30 mouse cellular contexts compared by ENCODE assay signal in the genomic region with DNA sequence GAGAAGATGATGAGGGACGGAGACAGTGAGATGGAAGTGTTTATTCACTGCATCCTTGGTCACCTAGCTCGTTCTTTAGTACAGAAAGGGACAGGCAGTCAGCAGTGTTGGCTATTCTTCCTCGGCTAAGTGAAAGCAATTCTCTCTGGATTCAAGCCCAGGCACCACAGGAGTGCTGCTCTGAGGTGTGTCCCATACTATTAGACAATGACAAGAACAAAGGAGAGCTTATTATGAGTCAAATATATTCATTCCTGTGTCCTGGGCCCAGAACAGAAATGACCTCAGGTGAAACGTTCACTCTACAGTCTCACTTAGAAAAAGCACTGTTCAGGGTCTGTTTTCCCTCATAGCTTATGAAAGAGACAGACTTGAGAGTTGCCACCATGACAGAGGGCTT. TPM values are rescaled to one million over a fixed set of nuclear protein-coding genes. Genes with fewer than 3 reads are reported as not detected.
A peak's percentile ranks its signal among the peaks of the same experiment; 100 is the strongest.
DNase-seq lines count a peak whose midpoint lies in the region; ATAC-seq and TF ChIP-seq lines count a peak whose summit lies in the region.
"Had no signal": no experiment of that assay in that cellular context is flagged by ENCODE, and none has a peak within 500 bp of the region (broad histone marks: within the 10 kb centered on the region; RNA-seq: fewer than 3 reads in every experiment).

No protein-coding gene starts in this region.

- peak; percentile 20 for DNase-seq in midbrain, postnatal 0 days (ENCODE audit: low spot score)
- peak; percentile 77 for DNase-seq in ZHBTc4 (ENCODE audit: low read depth, low spot score)
- DNase-seq in urinary bladder, adult 2 months (ENCODE audit: low spot score) = no peak
- DNase-seq in liver, embryonic 11.5 days (ENCODE audit: low spot score) = no peak
- DNase-seq in right cerebral cortex, postnatal 10 days (ENCODE audit: low spot score in 2 of 2) = no peak
- DNase-seq: adrenal gland, adult 8-10 months; adrenal gland, postnatal 25 days; B cell, adult 2 months; cerebellum, adult 11 months; cerebellum, adult 9-11 months; embryo, embryonic 11 days; forebrain, postnatal 0 days; gastrocnemius, postnatal 25 days; heart, adult 18-20 months; heart, postnatal 10 days; heart, postnatal 4 days had no signal

- H3K27ac ChIP-seq in midbrain, postnatal 0 days (ENCODE audit: low read depth, low read length) = no peak overlapping the region
- no peak overlapping the region for H3K27ac ChIP-seq in midbrain, embryonic 15.5 days
- peak overlapping the region; percentile 67; the same call in 1 of the 2 replicates for H3K27ac ChIP-seq in cortical plate, adult 2 months (ENCODE audit: insufficient read depth, low read length)
- H3K27ac ChIP-seq in liver, embryonic 11.5 days (ENCODE audit: low read depth, low read length) = no peak overlapping the region
- H3K27ac ChIP-seq: embryonic facial prominence, embryonic 10.5 days; embryonic facial prominence, embryonic 13.5 days; forebrain, embryonic 13.5 days; heart, embryonic 15.5 days; hindbrain, embryonic 14.5 days; hindbrain, postnatal 0 days had no signal

- no peak for ATAC-seq in midbrain, postnatal 0 days (ENCODE audit: low FRiP score)
- no peak for ATAC-seq in midbrain, embryonic 15.5 days (replicated peaks)
- no peak for ATAC-seq in liver, embryonic 11.5 days (replicated peaks; ENCODE audit: low FRiP score)
- ATAC-seq: activated CD4-positive, CD25-positive, alpha-beta regulatory T cell, adult 4 months; forebrain, embryonic 13.5 days; forebrain, postnatal 0 days; hindbrain, postnatal 0 days; inflammation-experienced regulatory T-cells, adult 6 months; intestine, embryonic 16.5 days; Patski had no signal

- H3K9me3 ChIP-seq in midbrain, postnatal 0 days (ENCODE audit: low read length) = no peaks in the 10 kb centered on the region
- no peaks in the 10 kb centered on the region for H3K9me3 ChIP-seq in midbrain, embryonic 15.5 days
- no peaks in the 10 kb centered on the region for H3K9me3 ChIP-seq in liver, embryonic 11.5 days (ENCODE audit: control insufficient read depth, low read length)
- H3K9me3 ChIP-seq: embryonic facial prominence, embryonic 10.5 days; embryonic facial prominence, embryonic 13.5 days; forebrain, embryonic 13.5 days; heart, embryonic 12.5 days; heart, embryonic 15.5 days had no signal

- H3K4me2 ChIP-seq in midbrain, postnatal 0 days (ENCODE audit: low read depth, low read length, poor library complexity, severe bottlenecking) = no peak overlapping the region
- no peak overlapping the region for H3K4me2 ChIP-seq in midbrain, embryonic 15.5 days
- no peak overlapping the region for H3K4me2 ChIP-seq in liver, embryonic 11.5 days
- H3K4me2 ChIP-seq: embryonic facial prominence, embryonic 13.5 days; forebrain, embryonic 13.5 days; heart, embryonic 12.5 days; heart, embryonic 15.5 days; hindbrain, embryonic 14.5 days had no signal

- H3K9ac ChIP-seq in midbrain, postnatal 0 days (replicated peaks; ENCODE audit: low read length, poor library complexity, severe bottlenecking) = no peak overlapping the region
- no peak overlapping the region for H3K9ac ChIP-seq in midbrain, embryonic 15.5 days
- no peak overlapping the region for H3K9ac ChIP-seq in liver, embryonic 11.5 days (ENCODE audit: low read depth, low read length)
- H3K9ac ChIP-seq: embryonic facial prominence, embryonic 13.5 days; forebrain, embryonic 13.5 days; forebrain, postnatal 0 days; heart, embryonic 12.5 days; heart, embryonic 15.5 days; hindbrain, embryonic 14.5 days had no signal

- TF ChIP-seq POLR2A in cortical plate, adult 2 months (IDR thresholded peaks at IDR 0.05; ENCODE audit: extremely low read depth, insufficient read depth, low read length) = no peak

- WGBS in midbrain, postnatal 0 days = 62% methylated on average over 4 of the region's 4 CpGs
- WGBS in midbrain, embryonic 15.5 days = 60% methylated on average over 4 of the region's 4 CpGs
- WGBS in liver, embryonic 11.5 days = 74% methylated on average over 4 of the region's 4 CpGs

- no peaks in the 10 kb centered on the region for H3K27me3 ChIP-seq in midbrain, postnatal 0 days (ENCODE audit: insufficient read depth, low read length)
- no peaks in the 10 kb centered on the region for H3K27me3 ChIP-seq in midbrain, embryonic 15.5 days (replicated peaks)
- no peaks in the 10 kb centered on the region for H3K27me3 ChIP-seq in liver, embryonic 11.5 days (replicated peaks; ENCODE audit: control insufficient read depth, insufficient read depth, low read length)
- H3K27me3 ChIP-seq: embryonic facial prominence, embryonic 13.5 days; heart, embryonic 12.5 days; heart, embryonic 15.5 days; Patski had no signal

- no peak for TF ChIP-seq CTCF in midbrain, postnatal 0 days (IDR thresholded peaks at IDR 0.05)
- TF ChIP-seq CTCF in cortical plate, adult 2 months (IDR thresholded peaks at IDR 0.05; ENCODE audit: extremely low read depth, insufficient read depth, low read length) = no peak

- H3K4me3 ChIP-seq in midbrain, postnatal 0 days (ENCODE audit: low read depth, low read length) = no peak overlapping the region
- H3K4me3 ChIP-seq in midbrain, embryonic 15.5 days = no peak overlapping the region
- no peak overlapping the region for H3K4me3 ChIP-seq in cortical plate, adult 2 months (ENCODE audit: insufficient read depth, low read length)
- no peak overlapping the region for H3K4me3 ChIP-seq in liver, embryonic 11.5 days (ENCODE audit: low read depth, low read length)
- H3K4me3 ChIP-seq: embryonic facial prominence, embryonic 10.5 days; embryonic facial prominence, embryonic 13.5 days; erythroblast, embryonic 14.5 days; forebrain, embryonic 13.5 days; heart, embryonic 12.5 days; heart, embryonic 15.5 days had no signal

- peaks cover 4% of the 10 kb centered on the region; the same call in 1 of the 2 replicates for H3K4me1 ChIP-seq in midbrain, postnatal 0 days (ENCODE audit: insufficient read depth, low read length)
- H3K4me1 ChIP-seq in midbrain, embryonic 15.5 days = no peaks in the 10 kb centered on the region; the same call in 1 of the 2 replicates
- H3K4me1 ChIP-seq in cortical plate, adult 2 months (ENCODE audit: control insufficient read depth, insufficient read depth, low read length) = no peaks in the 10 kb centered on the region
- H3K4me1 ChIP-seq in liver, embryonic 11.5 days (replicated peaks; ENCODE audit: control insufficient read depth, insufficient read depth, low read length) = peaks cover 5% of the 10 kb centered on the region

- H3K36me3 ChIP-seq in midbrain, postnatal 0 days (ENCODE audit: insufficient read depth, low read length) = no peaks in the 10 kb centered on the region
- H3K36me3 ChIP-seq in midbrain, embryonic 15.5 days (replicated peaks) = no peaks in the 10 kb centered on the region
- H3K36me3 ChIP-seq in liver, embryonic 11.5 days (ENCODE audit: control insufficient read depth, insufficient read depth, low read length) = no peaks in the 10 kb centered on the region
- H3K36me3 ChIP-seq: embryonic facial prominence, embryonic 10.5 days; embryonic facial prominence, embryonic 13.5 days; heart, embryonic 12.5 days; heart, embryonic 15.5 days had no signal

RNA-seq across cellular contexts. Expression of gene Cyp2u1, which starts 36.3 kb away (rescaled TPM):
- total RNA-seq in midbrain, postnatal 0 days (2014; rRNA removed) = 15.2 and 17.6 TPM in 2 replicates
- polyA plus RNA-seq in midbrain, postnatal 0 days (2015; fragmentation: Nextera tagmentation; extraction: Ambion mirVana) = 14.0 and 14.3 TPM in 2 replicates
- 7.3 and 8.1 TPM in 2 replicates for polyA plus RNA-seq in midbrain, embryonic 15.5 days (2015; fragmentation: Nextera tagmentation; extraction: Ambion mirVana)
- polyA plus RNA-seq in cortical plate, adult 2 months (2012; rRNA removed) = 10.4 and 11.2 TPM in 2 replicates
- 2.5 and 2.8 TPM in 2 replicates for polyA plus RNA-seq in urinary bladder, adult 2 months (2012; rRNA removed)
- polyA plus RNA-seq in liver, embryonic 11.5 days (2014; fragmentation: Nextera tagmentation; extraction: Ambion mirVana) = 0.69 and 0.83 TPM in 2 replicates
- polyA plus RNA-seq: erythroblast, embryonic 14.5 days had no signal

Comparison
In these comparisons a context has a peak if more than half of its experiments do, and no peak if none do; other contexts are left out.
1. DNase-seq: peak in midbrain, postnatal 0 days (single experiment) and ZHBTc4 (single experiment); none in urinary bladder, adult 2 months (single experiment), liver, embryonic 11.5 days (single experiment) and right cerebral cortex, postnatal 10 days (0 of 2).